Mouse (Mus musculus) C2C12 (cell line): Measurements from ENCODE around the gene Mcm9.

Experiments used
- CTCF ChIP-seq: IDR thresholded peaks from one replicate; pipeline ENCODE4 v1.5.1; 2011; ENCODE audit not compliant: control insufficient read depth, insufficient read depth, insufficient read length
- FOSL1 ChIP-seq: IDR thresholded peaks from one replicate; pipeline ENCODE4 v1.8.0; 2011; ENCODE audit warnings: mild to moderate bottlenecking, low read length; ENCODE audit not compliant: poor library complexity, insufficient read depth, severe bottlenecking
- MAX ChIP-seq: IDR thresholded peaks from one replicate; pipeline ENCODE4 v1.6.1; 2011; ENCODE audit warnings: mild to moderate bottlenecking, control low read depth
- USF1 ChIP-seq: IDR thresholded peaks from one replicate; pipeline ENCODE4 v1.6.1; 2011; ENCODE audit warnings: low read depth, mild to moderate bottlenecking, control low read depth, moderate library complexity

DNA sequence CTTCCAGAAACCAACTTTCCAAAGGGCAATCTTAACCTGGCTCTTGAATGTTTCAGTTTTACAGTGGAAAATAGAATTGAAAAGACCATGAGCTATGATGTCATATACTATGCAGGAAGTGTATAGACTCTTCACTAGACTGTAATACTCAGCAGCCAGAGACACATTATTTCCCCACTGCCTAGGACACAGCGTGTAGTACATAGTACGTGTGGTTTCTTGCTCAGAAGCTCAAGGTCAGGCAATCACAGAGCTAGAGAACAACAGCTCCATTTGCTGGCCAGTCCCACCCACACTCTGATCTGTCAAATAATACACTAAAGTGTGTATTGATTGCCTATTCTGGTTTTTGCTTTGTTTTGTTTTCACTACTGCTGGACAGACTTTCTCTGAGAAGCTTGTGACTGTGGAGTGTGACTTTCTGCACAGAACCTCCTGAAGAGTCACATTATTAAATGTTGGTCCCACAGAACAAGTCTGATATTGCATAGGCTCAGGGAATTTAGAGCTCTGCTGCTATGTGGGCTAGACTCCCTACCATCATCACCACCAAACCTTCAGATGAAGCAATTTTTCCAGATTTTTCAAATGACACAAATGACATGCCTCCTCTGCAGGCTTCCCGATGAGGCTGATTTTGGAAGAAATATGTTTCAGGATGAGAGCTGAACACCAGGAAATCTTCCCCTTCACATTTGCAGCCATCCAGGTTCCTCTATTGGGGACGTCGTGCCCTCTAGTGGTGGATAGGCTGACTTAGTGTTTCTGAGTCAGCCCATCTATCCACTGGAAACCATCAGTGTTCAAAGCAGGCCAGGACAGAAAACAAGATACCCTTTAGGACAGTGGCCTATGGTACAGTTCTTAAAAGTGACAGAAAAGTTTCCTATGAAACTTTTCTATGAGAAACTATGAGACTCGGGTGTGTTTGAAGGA is 102.1 kb downstream of the Mcm9 start:
- TF ChIP-seq CTCF (peak; percentile 50), MAX (no peak), FOSL1 (no peak), USF1 (no peak)
